Mouse (Mus musculus) limb, embryonic 13.5 days (tissue): ENCODE data around the gene Gm2663. TPM values are rescaled to one million over a fixed set of nuclear protein-coding genes. Genes with fewer than 3 reads are reported as not detected.
"Not testable (repeated sequence)": the region's sequence is repeated elsewhere in the genome, so short reads cannot be mapped to it uniquely, and the experiment has no call there.

Experiments used
- ATAC-seq: fragments of 200-750 bp; cut with Nextera tagmentation; 2 replicates; pipeline ENCODE4 v1.8.0; 2017; ENCODE audit warnings: low read depth, moderate number of reproducible peaks, moderate TSS enrichment; ENCODE audit not compliant: low FRiP score
- H3K27ac ChIP-seq: fragments of 300-500 bp; sonication (generic); 2 replicates; pipeline ENCODE4 v1.5.1; 2015; ENCODE audit warnings: inconsistent platforms, mild to moderate bottlenecking, moderate library complexity
- H3K27me3 ChIP-seq: fragments of 300-500 bp; sonication (generic); 2 replicates; pipeline ENCODE4 v1.6.1; 2015; ENCODE audit warnings: mild to moderate bottlenecking, inconsistent platforms
- H3K36me3 ChIP-seq: fragments of 300-500 bp; sonication (generic); 2 replicates; pipeline ENCODE4 v1.6.1; 2015; ENCODE audit warnings: inconsistent platforms, mild to moderate bottlenecking, moderate library complexity
- H3K4me1 ChIP-seq: fragments of 300-500 bp; sonication (generic); 2 replicates; pipeline ENCODE4 v1.6.1; 2015; ENCODE audit warnings: inconsistent platforms
- H3K4me2 ChIP-seq: fragments of 300-500 bp; sonication (generic); replicated peaks from 2 replicates; pipeline ENCODE4 v1.6.1; 2015; ENCODE audit warnings: inconsistent platforms, mild to moderate bottlenecking, moderate library complexity
- H3K4me3 ChIP-seq: fragments of 300-500 bp; sonication (generic); 2 replicates; pipeline ENCODE4 v1.5.1; 2015; ENCODE audit warnings: moderate library complexity, mild to moderate bottlenecking, inconsistent platforms
- H3K9ac ChIP-seq: fragments of 300-500 bp; sonication (generic); 2 replicates; pipeline ENCODE4 v1.6.1; 2015; ENCODE audit warnings: mild to moderate bottlenecking, inconsistent platforms
- H3K9me3 ChIP-seq: fragments of 300-500 bp; sonication (generic); 2 replicates; pipeline ENCODE4 v1.6.1; 2016; ENCODE audit warnings: inconsistent platforms
- WGBS: fragments of 180-500 bp; shearing (Covaris S2); methylation state at CpG from one replicate; pipeline ENCODE4 v1.1.7; 2015; 5-methylcytosine and 5-hydroxymethylcytosine counted together
- polyA plus RNA-seq: library from polyadenylated mRNA; unstranded; fragments of >200 nt; fragmentation: Nextera tagmentation; extraction: Ambion mirVana; gene quantifications from 2 replicates; pipeline ENCODE4 v1.2.1, GENCODE M21; 2015

The Gm2663 gene
- polyA plus RNA-seq, 1 experiment from 2014 or later: not detected

GRCm38 (mm10) chr6:41019140-41019539 lies 19.9 kb upstream of the Gm2663 start:
- H3K9me3 ChIP-seq: no peaks in the 10 kb centered on the region
- H3K27ac ChIP-seq: no peak overlapping the region
- no peaks in the 10 kb centered on the region for H3K27me3 ChIP-seq
- ATAC-seq: no peak
- H3K4me2 ChIP-seq: no peak overlapping the region
- WGBS: 76% methylated on average over 2 of the region's 2 CpGs
- H3K36me3 ChIP-seq: no peaks in the 10 kb centered on the region
- no peaks in the 10 kb centered on the region for H3K4me1 ChIP-seq
- no peak overlapping the region for H3K4me3 ChIP-seq
- H3K9ac ChIP-seq: no peak overlapping the region

GRCm38 (mm10) chr6:41018629-41019028 lies 19.4 kb upstream of the Gm2663 start:
- Histone ChIP-seq H3K4me1 (no peaks in the 10 kb centered on the region), H3K4me2 (no peak overlapping the region), H3K4me3 (no peak overlapping the region), H3K36me3 (no peaks in the 10 kb centered on the region), H3K9me3 (no peaks in the 10 kb centered on the region), H3K27me3 (no peaks in the 10 kb centered on the region), H3K9ac (no peak overlapping the region), H3K27ac (no peak overlapping the region)
- no peak for ATAC-seq
- 82% methylated on average over 2 of the region's 2 CpGs for WGBS

GRCm38 (mm10) chr6:41015065-41015464 lies 15.8 kb upstream of the Gm2663 start:
- Histone ChIP-seq H3K4me3 (no peak overlapping the region), H3K27ac (no peak overlapping the region), H3K4me1 (no peaks in the 10 kb centered on the region), H3K9me3 (no peaks in the 10 kb centered on the region), H3K4me2 (no peak overlapping the region), H3K9ac (no peak overlapping the region), H3K27me3 (no peaks in the 10 kb centered on the region), H3K36me3 (no peaks in the 10 kb centered on the region)
- 76% methylated on average over 4 of the region's 4 CpGs for WGBS
- ATAC-seq: no peak

DNA sequence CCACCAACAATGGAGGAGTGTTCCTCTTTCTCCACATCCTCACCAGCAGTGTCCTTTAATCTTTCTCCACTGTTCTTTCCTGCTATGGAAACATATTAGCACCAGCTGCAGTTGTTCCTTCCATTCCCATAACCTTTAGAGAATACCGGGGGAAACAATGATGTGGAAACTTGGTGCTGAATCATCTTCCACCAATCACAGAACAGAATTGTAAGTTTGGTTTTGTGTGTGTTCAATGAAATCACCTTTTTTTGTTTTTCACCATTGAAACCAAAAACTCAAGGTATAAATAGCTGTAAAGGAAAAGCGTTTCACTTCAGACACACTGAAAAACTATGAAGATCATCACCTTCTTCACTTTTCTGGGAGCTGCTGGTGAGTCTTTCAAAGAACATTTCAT lies 34.8 kb downstream of the Gm2663 start, which contains the start of gene 1810009J06Rik:
1810009J06Rik (plus strand) TSS at position 301 of the 400 bp plus-strand sequence.
- WGBS: 89% methylated on average over 2 of the region's 2 CpGs
- H3K4me2 ChIP-seq, H3K36me3 ChIP-seq, H3K27me3 ChIP-seq, ATAC-seq, H3K9ac ChIP-seq, H3K4me3 ChIP-seq, H3K27ac ChIP-seq, H3K4me1 ChIP-seq, H3K9me3 ChIP-seq: not testable (repeated sequence)

- ATAC-seq: no peak
- Histone ChIP-seq H3K36me3 (no peaks in the 10 kb centered on the region), H3K27me3 (no peaks in the 10 kb centered on the region), H3K9ac (no peak overlapping the region), H3K9me3 (no peaks in the 10 kb centered on the region), H3K4me2 (no peak overlapping the region), H3K27ac (no peak overlapping the region), H3K4me1 (no peaks in the 10 kb centered on the region), H3K4me3 (no peak overlapping the region)
- WGBS: 57% methylated on average over 2 of the region's 2 CpGs
Observed at GRCm38 (mm10) chr6:40953716-40954115, 45.6 kb downstream of the Gm2663 start.

DNA sequence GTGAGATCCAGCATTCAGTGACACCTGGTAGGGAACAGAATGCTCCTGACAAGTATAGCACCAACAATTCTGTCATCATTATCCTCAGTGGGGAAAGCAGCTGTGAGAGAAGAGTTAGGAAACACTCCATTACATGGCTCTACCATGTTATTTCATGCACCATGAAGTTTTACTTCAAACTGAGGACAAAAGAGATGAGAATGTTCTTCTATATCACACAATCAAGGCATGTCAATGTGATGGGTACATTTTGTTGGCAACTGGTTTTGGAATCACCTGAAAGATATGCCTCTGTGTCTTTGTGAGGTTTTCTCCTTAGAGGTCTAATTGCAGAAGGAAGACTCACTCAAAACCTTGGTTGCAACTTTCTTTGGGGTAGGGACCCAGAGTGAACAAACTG lies 47.5 kb downstream of the Gm2663 start, which contains the start of gene Gm4744:
Gm4744 (minus strand) TSS at position 101 of the 400 bp plus-strand sequence.
- ATAC-seq: no peak
- H3K4me1 ChIP-seq: no peaks in the 10 kb centered on the region
- H3K27ac ChIP-seq: no peak within 1 kb of the TSS
- no peaks in the 10 kb centered on the region for H3K9me3 ChIP-seq
- no peak within 1 kb of the TSS for H3K4me3 ChIP-seq
- H3K4me2 ChIP-seq: no peak within 1 kb of the TSS
- H3K36me3 ChIP-seq: no peaks in the 10 kb centered on the region
- H3K9ac ChIP-seq: no peak within 1 kb of the TSS
- no peaks in the 10 kb centered on the region for H3K27me3 ChIP-seq

Other genes with a start within 250 kb of the Gm2663 start
- not detected in 2 replicates for gene Moxd2, start 112.0 kb downstream of the Gm2663 start, polyA plus RNA-seq
- not detected in 2 replicates for gene Prss58, start 99.1 kb downstream of the Gm2663 start, polyA plus RNA-seq
- gene 1700074P13Rik, start 58.9 kb downstream of the Gm2663 start, polyA plus RNA-seq: not detected in 2 replicates
- gene Gm4744, start 47.6 kb downstream of the Gm2663 start, polyA plus RNA-seq: not detected in 2 replicates
- gene 1810009J06Rik, start 34.7 kb downstream of the Gm2663 start, polyA plus RNA-seq: not detected in 2 replicates
- not detected in 2 replicates for gene 2210010C04Rik, start 36.0 kb upstream of the Gm2663 start, polyA plus RNA-seq